In genomic region chr9:66276062-66276461, GRCm38 (mm10) we compare ENCODE assay signal across 10 mouse cellular contexts.
DNase-seq lines count a peak whose midpoint lies in the region; ATAC-seq and TF ChIP-seq lines count a peak whose summit lies in the region.
"Had no signal": no experiment of that assay in that cellular context is flagged by ENCODE, and none has a peak within 500 bp of the region (broad histone marks: within the 10 kb centered on the region; RNA-seq: fewer than 3 reads in every experiment).

No protein-coding gene starts in this region.

- H3K27me3 ChIP-seq in heart, embryonic 13.5 days (replicated peaks) = no peaks in the 10 kb centered on the region
- H3K27me3 ChIP-seq in hindbrain, embryonic 13.5 days = peaks cover 12% of the 10 kb centered on the region; the same call in 1 of the 2 replicates

- H3K36me3 ChIP-seq in heart, embryonic 13.5 days = no peaks in the 10 kb centered on the region
- no peaks in the 10 kb centered on the region for H3K36me3 ChIP-seq in hindbrain, embryonic 13.5 days
- H3K36me3 ChIP-seq: heart, embryonic 10.5 days had no signal

- no peak overlapping the region for H3K9ac ChIP-seq in heart, embryonic 13.5 days
- 0 out of 2 replicates have a peak overlapping the region, but pooled peaks have one; percentile 36 for H3K9ac ChIP-seq in hindbrain, embryonic 13.5 days

- no peak for TF ChIP-seq CTCF in lung, adult 2 months (IDR thresholded peaks at IDR 0.05; ENCODE audit: insufficient read depth, low read length)
- no peak for TF ChIP-seq CTCF in olfactory bulb, adult 2 months (IDR thresholded peaks at IDR 0.05; ENCODE audit: insufficient read depth, low read depth, low read length)

- no peak overlapping the region for H3K4me3 ChIP-seq in heart, embryonic 13.5 days
- no peak overlapping the region for H3K4me3 ChIP-seq in lung, adult 2 months (replicated peaks; ENCODE audit: extremely low read depth, low read depth, low read length)
- H3K4me3 ChIP-seq in hindbrain, embryonic 13.5 days = no peak overlapping the region
- no peak overlapping the region for H3K4me3 ChIP-seq in olfactory bulb, adult 2 months (ENCODE audit: insufficient read depth, low read depth, low read length)

- peaks cover 36% of the 10 kb centered on the region for H3K4me1 ChIP-seq in heart, embryonic 13.5 days
- H3K4me1 ChIP-seq in lung, adult 2 months (ENCODE audit: control insufficient read depth, insufficient read depth, low read length) = peaks cover 10% of the 10 kb centered on the region
- H3K4me1 ChIP-seq in hindbrain, embryonic 13.5 days (replicated peaks) = peaks cover 18% of the 10 kb centered on the region
- H3K4me1 ChIP-seq in olfactory bulb, adult 2 months (ENCODE audit: control insufficient read depth, insufficient read depth, low read length) = peaks cover 29% of the 10 kb centered on the region

- H3K27ac ChIP-seq in heart, embryonic 13.5 days (replicated peaks) = peak overlapping the region; percentile 81
- H3K27ac ChIP-seq in hindbrain, embryonic 13.5 days = no peak overlapping the region
- H3K27ac ChIP-seq in olfactory bulb, adult 2 months (ENCODE audit: insufficient read depth, low read depth, low read length) = peak overlapping the region; percentile 58

- no peak for TF ChIP-seq POLR2A in lung, adult 2 months (IDR thresholded peaks at IDR 0.05; ENCODE audit: borderline replicate concordance, extremely low read depth, low read depth, low read length)
- TF ChIP-seq POLR2A in olfactory bulb, adult 2 months (IDR thresholded peaks at IDR 0.05; ENCODE audit: insufficient read depth, low read depth, low read length) = no peak

- H3K4me2 ChIP-seq in heart, embryonic 13.5 days = peak overlapping the region; percentile 72
- no peak overlapping the region; the same call in 1 of the 2 replicates for H3K4me2 ChIP-seq in hindbrain, embryonic 13.5 days

- H3K9me3 ChIP-seq in heart, embryonic 13.5 days = no peaks in the 10 kb centered on the region
- no peaks in the 10 kb centered on the region for H3K9me3 ChIP-seq in hindbrain, embryonic 13.5 days
- H3K9me3 ChIP-seq: heart, embryonic 10.5 days had no signal

- DNase-seq in heart, adult 8-10 months (ENCODE audit: low spot score) = no peak
- peak; percentile 6 for DNase-seq in lung, postnatal 36 days
- DNase-seq in lung, adult 2 months = no peak
- DNase-seq in cerebellum, adult 11 months = no peak
- no peak for DNase-seq in thymus, postnatal 0 days (ENCODE audit: low spot score)
- DNase-seq: B cell, adult 2 months had no signal

- 45% methylated on average over 4 of the region's 4 CpGs for WGBS in heart, embryonic 13.5 days
- 49% methylated on average over 4 of the region's 4 CpGs for WGBS in lung, adult 2 months
- 19% methylated on average over 4 of the region's 4 CpGs for WGBS in hindbrain, embryonic 13.5 days
- 41% methylated on average over 4 of the region's 4 CpGs for WGBS in olfactory bulb, adult 2 months

- no peak for ATAC-seq in heart, embryonic 13.5 days (ENCODE audit: extremely low read depth, insufficient number of reproducible peaks, low FRiP score, low TSS enrichment)
- no peak for ATAC-seq in hindbrain, embryonic 13.5 days (ENCODE audit: low FRiP score)
